Mouse (Mus musculus) cortical plate, adult 2 months (tissue): Measurements from ENCODE around the gene Gpat3.

Source experiments
- CTCF ChIP-seq: fragments of 200-500 bp; IDR thresholded peaks from 2 replicates; pipeline ENCODE4 v1.5.1; 2011; ENCODE audit warnings: mild to moderate bottlenecking, control low read depth, low read length; ENCODE audit not compliant: insufficient read depth; ENCODE audit errors: extremely low read depth
- POLR2A ChIP-seq: fragments of 200-500 bp; IDR thresholded peaks from 2 replicates; pipeline ENCODE4 v1.6.1; 2011; ENCODE audit warnings: mild to moderate bottlenecking, low read length, control low read depth; ENCODE audit not compliant: insufficient read depth; ENCODE audit errors: extremely low read depth

GRCm38 (mm10) chr5:100885216-100885615, 39.7 kb downstream of the Gpat3 start:
- no peak for TF ChIP-seq POLR2A
- TF ChIP-seq CTCF, result no peak
